Mouse (Mus musculus): ENCODE results near the gene Tmem100. TPM values are rescaled to one million over a fixed set of nuclear protein-coding genes. Genes with fewer than 3 reads are reported as not detected.

Tmem100 gene
- 20.7 and 22.7 TPM in 2 replicates for polyA plus RNA-seq (2015; fragmentation: Nextera tagmentation; extraction: Ambion mirVana)

- 42% methylated on average over 13 of the region's 13 CpGs for WGBS
- H3K9me3 ChIP-seq (ENCODE audit: control insufficient read depth, low read length) = no peaks in the 10 kb centered on the region
- ATAC-seq (ENCODE audit: low read depth) = 0 out of 2 replicates have a peak, but pooled peaks have one; percentile 6
- H3K27ac ChIP-seq (ENCODE audit: low read length) = peak within 1 kb of the TSS; percentile 48; the same call in 1 of the 2 replicates
- H3K4me2 ChIP-seq (ENCODE audit: low read depth, low read length) = peak within 1 kb of the TSS; percentile 61
- no peaks in the 10 kb centered on the region for H3K36me3 ChIP-seq (ENCODE audit: control insufficient read depth, insufficient read depth, low read length)
- H3K4me1 ChIP-seq (replicated peaks; ENCODE audit: control insufficient read depth, insufficient read depth, low read length) = peaks cover 28% of the 10 kb centered on the region
- peak within 1 kb of the TSS; percentile 48 for H3K4me3 ChIP-seq (ENCODE audit: low read length)
- H3K9ac ChIP-seq (ENCODE audit: low read length) = peak within 1 kb of the TSS; percentile 54
- H3K27me3 ChIP-seq (ENCODE audit: control insufficient read depth, insufficient read depth, low read depth, low read length) = no peaks in the 10 kb centered on the region
Measured at GRCm38 (mm10) chr11:90029841-90030398, at the start of gene Tmem100. Gene Tmem100 (plus strand): TSS chr11:90030348.

DNA sequence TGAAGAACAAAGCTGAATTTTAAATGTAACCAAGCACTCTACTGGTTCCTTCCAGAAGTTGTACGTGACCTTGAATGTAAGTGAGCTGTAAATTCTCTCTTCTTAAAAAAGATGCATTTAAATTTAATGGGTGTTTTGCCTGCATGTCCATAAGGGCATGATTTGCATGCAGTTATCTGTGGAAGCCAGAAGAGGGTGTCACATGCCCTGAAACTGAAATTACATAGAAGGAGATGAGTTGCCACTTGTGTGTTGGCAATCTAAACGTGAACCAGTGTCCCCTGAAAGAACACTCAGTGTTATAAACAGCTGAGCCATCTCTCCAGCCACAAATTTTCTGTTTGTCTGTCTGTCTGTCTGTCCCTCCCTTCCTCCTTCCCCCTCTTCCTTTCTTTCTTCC, 47.2 kb upstream of the Tmem100 start:
- Histone ChIP-seq H3K4me3 (ENCODE audit: low read length) (no peak overlapping the region), H3K9me3 (ENCODE audit: control insufficient read depth, low read length) (no peaks in the 10 kb centered on the region), H3K27me3 (ENCODE audit: control insufficient read depth, insufficient read depth, low read depth, low read length) (no peaks in the 10 kb centered on the region), H3K36me3 (ENCODE audit: control insufficient read depth, insufficient read depth, low read length) (no peaks in the 10 kb centered on the region), H3K4me1 (replicated peaks; ENCODE audit: control insufficient read depth, insufficient read depth, low read length) (peaks cover 12% of the 10 kb centered on the region), H3K9ac (ENCODE audit: low read length) (no peak overlapping the region), H3K4me2 (ENCODE audit: low read depth, low read length) (no peak overlapping the region), H3K27ac (ENCODE audit: low read length) (no peak overlapping the region)
- 71% methylated on average over 2 of the region's 2 CpGs for WGBS
- ATAC-seq (ENCODE audit: low read depth) = no peak

GRCm38 (mm10) chr11:89984436-89984835, 45.7 kb upstream of the Tmem100 start:
- Histone ChIP-seq H3K36me3 (ENCODE audit: control insufficient read depth, insufficient read depth, low read length) (no peaks in the 10 kb centered on the region), H3K9me3 (ENCODE audit: control insufficient read depth, low read length) (no peaks in the 10 kb centered on the region), H3K4me1 (replicated peaks; ENCODE audit: control insufficient read depth, insufficient read depth, low read length) (0 out of 2 replicates have a peak, but pooled peaks cover under 1% of the 10 kb centered on the region), H3K4me2 (ENCODE audit: low read depth, low read length) (no peak overlapping the region), H3K27ac (ENCODE audit: low read length) (no peak overlapping the region), H3K9ac (ENCODE audit: low read length) (no peak overlapping the region), H3K4me3 (ENCODE audit: low read length) (no peak overlapping the region), H3K27me3 (ENCODE audit: control insufficient read depth, insufficient read depth, low read depth, low read length) (no peaks in the 10 kb centered on the region)
- 93% methylated on average over 5 of the region's 5 CpGs for WGBS
- ATAC-seq (ENCODE audit: low read depth) = no peak

- no peaks in the 10 kb centered on the region for H3K27me3 ChIP-seq (ENCODE audit: control insufficient read depth, insufficient read depth, low read depth, low read length)
- 59% methylated on average over 10 of the region's 10 CpGs for WGBS
- H3K27ac ChIP-seq (ENCODE audit: low read length) = no peak overlapping the region
- H3K9me3 ChIP-seq (ENCODE audit: control insufficient read depth, low read length) = no peaks in the 10 kb centered on the region
- no peaks in the 10 kb centered on the region for H3K36me3 ChIP-seq (ENCODE audit: control insufficient read depth, insufficient read depth, low read length)
- no peak overlapping the region for H3K4me3 ChIP-seq (ENCODE audit: low read length)
- no peak overlapping the region for H3K4me2 ChIP-seq (ENCODE audit: low read depth, low read length)
- H3K9ac ChIP-seq (ENCODE audit: low read length) = no peak overlapping the region
- no peak for ATAC-seq (ENCODE audit: low read depth)
- no peaks in the 10 kb centered on the region for H3K4me1 ChIP-seq (replicated peaks; ENCODE audit: control insufficient read depth, insufficient read depth, low read length)
Measured at GRCm38 (mm10) chr11:89985200-89986187, 44.7 kb upstream of the Tmem100 start.

- WGBS = 90% methylated on average over 8 of the region's 8 CpGs
- H3K27me3 ChIP-seq (ENCODE audit: control insufficient read depth, insufficient read depth, low read depth, low read length) = no peaks in the 10 kb centered on the region
- no peak for ATAC-seq (ENCODE audit: low read depth)
Measured at GRCm38 (mm10) chr11:89986516-89986915, 43.6 kb upstream of the Tmem100 start.

DNA sequence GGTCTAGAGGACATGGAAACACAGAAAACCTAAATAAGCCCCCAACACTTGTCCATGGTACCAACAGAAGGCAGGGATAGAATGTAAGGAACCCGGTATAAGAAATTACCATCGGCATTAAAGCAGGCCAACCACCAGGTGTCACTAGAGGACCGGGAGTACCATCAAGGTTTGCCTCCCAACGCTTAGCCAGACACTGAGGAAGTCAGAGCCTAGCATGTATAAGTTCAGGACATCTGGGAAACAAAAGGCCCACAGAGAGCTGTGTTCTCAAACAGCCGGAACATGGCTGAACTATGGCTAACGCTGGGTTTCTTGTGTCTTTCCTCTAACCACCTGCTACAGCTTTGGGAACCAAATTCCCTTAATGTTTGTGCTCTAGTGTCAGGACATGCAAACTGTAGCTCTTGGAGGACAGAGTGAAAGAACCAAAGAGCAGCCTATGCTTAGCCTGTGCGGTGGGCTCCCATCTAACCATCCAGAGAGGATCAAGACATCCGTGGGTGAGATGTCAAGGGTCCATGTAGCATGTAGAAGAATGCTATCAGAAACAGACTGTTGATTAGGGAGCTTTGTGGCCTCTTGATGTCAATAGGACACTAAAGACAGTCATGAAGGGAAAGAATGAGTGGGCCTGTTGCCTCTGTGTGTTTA, 41.1 kb upstream of the Tmem100 start:
- Histone ChIP-seq H3K9ac (ENCODE audit: low read length) (no peak overlapping the region), H3K27me3 (ENCODE audit: control insufficient read depth, insufficient read depth, low read depth, low read length) (no peaks in the 10 kb centered on the region), H3K36me3 (ENCODE audit: control insufficient read depth, insufficient read depth, low read length) (no peaks in the 10 kb centered on the region), H3K4me2 (ENCODE audit: low read depth, low read length) (no peak overlapping the region), H3K4me1 (replicated peaks; ENCODE audit: control insufficient read depth, insufficient read depth, low read length) (peaks cover 4% of the 10 kb centered on the region; the same call in 1 of the 2 replicates), H3K9me3 (ENCODE audit: control insufficient read depth, low read length) (no peaks in the 10 kb centered on the region), H3K27ac (ENCODE audit: low read length) (no peak overlapping the region), H3K4me3 (ENCODE audit: low read length) (no peak overlapping the region)
- 19% methylated on average over 8 of the region's 8 CpGs for WGBS
- ATAC-seq (ENCODE audit: low read depth) = peak; percentile 75; the same call in 1 of the 2 replicates

More at GRCm38 (mm10) chr11:89986516-89986915, 43.6 kb upstream of the Tmem100 start:
- Histone ChIP-seq H3K4me3 (ENCODE audit: low read length) (no peak overlapping the region), H3K9me3 (ENCODE audit: control insufficient read depth, low read length) (no peaks in the 10 kb centered on the region), H3K9ac (ENCODE audit: low read length) (no peak overlapping the region), H3K36me3 (ENCODE audit: control insufficient read depth, insufficient read depth, low read length) (no peaks in the 10 kb centered on the region), H3K4me1 (replicated peaks; ENCODE audit: control insufficient read depth, insufficient read depth, low read length) (no peaks in the 10 kb centered on the region), H3K27ac (ENCODE audit: low read length) (no peak overlapping the region), H3K4me2 (ENCODE audit: low read depth, low read length) (no peak overlapping the region)

GRCm38 (mm10) chr11:89991661-89992060, 38.5 kb upstream of the Tmem100 start:
- no peak for ATAC-seq (ENCODE audit: low read depth)
- H3K27ac ChIP-seq (ENCODE audit: low read length) = no peak overlapping the region
- no peaks in the 10 kb centered on the region for H3K27me3 ChIP-seq (ENCODE audit: control insufficient read depth, insufficient read depth, low read depth, low read length)
- no peak overlapping the region for H3K4me2 ChIP-seq (ENCODE audit: low read depth, low read length)
- H3K4me1 ChIP-seq (replicated peaks; ENCODE audit: control insufficient read depth, insufficient read depth, low read length) = peaks cover 10% of the 10 kb centered on the region
- no peaks in the 10 kb centered on the region for H3K36me3 ChIP-seq (ENCODE audit: control insufficient read depth, insufficient read depth, low read length)
- no peaks in the 10 kb centered on the region for H3K9me3 ChIP-seq (ENCODE audit: control insufficient read depth, low read length)
- no peak overlapping the region for H3K9ac ChIP-seq (ENCODE audit: low read length)
- no peak overlapping the region for H3K4me3 ChIP-seq (ENCODE audit: low read length)

DNA sequence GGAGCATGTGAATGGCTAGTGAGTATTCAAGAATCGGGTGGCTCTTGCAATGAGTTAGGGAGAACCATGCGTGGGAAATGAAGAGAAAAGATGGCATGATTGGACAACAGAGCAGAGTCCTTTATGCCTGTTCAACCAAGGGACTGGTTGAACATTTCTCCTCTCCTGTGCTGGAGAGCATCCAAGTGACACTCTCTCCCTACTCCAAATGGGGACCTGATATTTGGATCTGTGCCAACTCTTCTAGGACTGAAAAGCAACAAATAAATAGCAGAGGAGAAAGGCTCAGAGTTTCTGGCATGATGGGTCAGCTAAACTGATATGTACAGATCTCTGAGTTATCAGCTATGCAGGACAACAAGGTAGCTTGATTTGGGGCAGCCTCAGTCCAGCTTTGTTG, 35.4 kb upstream of the Tmem100 start:
- H3K9ac ChIP-seq (ENCODE audit: low read length) = no peak overlapping the region
- no peak overlapping the region for H3K4me3 ChIP-seq (ENCODE audit: low read length)
- peaks cover 10% of the 10 kb centered on the region for H3K4me1 ChIP-seq (replicated peaks; ENCODE audit: control insufficient read depth, insufficient read depth, low read length)
- 82% methylated on average over 2 of the region's 2 CpGs for WGBS
- ATAC-seq (ENCODE audit: low read depth) = no peak
- no peak overlapping the region for H3K27ac ChIP-seq (ENCODE audit: low read length)
- no peaks in the 10 kb centered on the region for H3K9me3 ChIP-seq (ENCODE audit: control insufficient read depth, low read length)
- H3K4me2 ChIP-seq (ENCODE audit: low read depth, low read length) = no peak overlapping the region
- H3K36me3 ChIP-seq (ENCODE audit: control insufficient read depth, insufficient read depth, low read length) = no peaks in the 10 kb centered on the region
- H3K27me3 ChIP-seq (ENCODE audit: control insufficient read depth, insufficient read depth, low read depth, low read length) = no peaks in the 10 kb centered on the region

DNA sequence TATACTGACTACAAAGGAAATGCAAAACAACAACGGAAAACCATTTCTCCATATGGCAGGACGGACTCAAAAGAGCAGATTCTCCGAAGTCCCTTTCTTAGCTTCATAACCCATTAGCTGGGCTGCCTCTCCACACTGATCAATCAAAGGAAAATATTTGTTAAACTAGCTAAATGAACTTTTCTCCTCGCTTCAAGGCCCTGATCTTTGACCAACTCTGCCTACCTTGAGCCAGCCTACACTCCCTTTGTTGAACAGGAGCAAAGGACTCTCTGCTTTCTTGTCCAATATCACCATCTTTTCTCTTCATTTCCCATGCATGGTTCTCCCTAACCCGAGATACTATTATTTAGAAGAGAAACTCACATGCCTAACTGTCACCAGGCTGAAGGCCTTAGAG, 34.6 kb upstream of the Tmem100 start:
- Histone ChIP-seq H3K36me3 (ENCODE audit: control insufficient read depth, insufficient read depth, low read length) (no peaks in the 10 kb centered on the region), H3K27me3 (ENCODE audit: control insufficient read depth, insufficient read depth, low read depth, low read length) (no peaks in the 10 kb centered on the region), H3K4me3 (ENCODE audit: low read length) (no peak overlapping the region), H3K4me2 (ENCODE audit: low read depth, low read length) (no peak overlapping the region), H3K4me1 (replicated peaks; ENCODE audit: control insufficient read depth, insufficient read depth, low read length) (peaks cover 10% of the 10 kb centered on the region), H3K9me3 (ENCODE audit: control insufficient read depth, low read length) (no peaks in the 10 kb centered on the region), H3K27ac (ENCODE audit: low read length) (no peak overlapping the region), H3K9ac (ENCODE audit: low read length) (no peak overlapping the region)
- no peak for ATAC-seq (ENCODE audit: low read depth)
- WGBS = 87% methylated on average over 5 of the region's 5 CpGs

Data from lung, embryonic 16.5 days (tissue).